Mouse (Mus musculus) monocyte, adult 2 months (primary cell): Measurements from ENCODE around the gene Nfat5.

Experiments
- DNase-seq, 2 experiments: peaks; one replicate each; pipeline ENCODE4 v3.0.0; 2022; ENCODE audit warnings: low spot score in 2 of 2, low read depth in 1 of 2

The Nfat5 gene

GRCm38 (mm10) chr8:107292928-107293601 lies at the start of gene Nfat5:
TSS of gene Nfat5 (plus strand) at chr8:107293470.
- peak; percentile 90 to 99 for DNase-seq

- DNase-seq = no peak
Measured at GRCm38 (mm10) chr8:107244218-107244617, 49.1 kb upstream of the Nfat5 start.

- DNase-seq = no peak
Measured at GRCm38 (mm10) chr8:107248456-107248855, 44.8 kb upstream of the Nfat5 start.

- no peak for DNase-seq
Measured at GRCm38 (mm10) chr8:107251481-107252104, 41.7 kb upstream of the Nfat5 start.

- DNase-seq = no peak
Measured at GRCm38 (mm10) chr8:107253121-107253520, 40.1 kb upstream of the Nfat5 start.

GRCm38 (mm10) chr8:107254403-107254802 lies 38.9 kb upstream of the Nfat5 start:
- no peak for DNase-seq

GRCm38 (mm10) chr8:107254951-107255457 lies 38.3 kb upstream of the Nfat5 start:
- DNase-seq = no peak

GRCm38 (mm10) chr8:107257223-107257622 lies 36.0 kb upstream of the Nfat5 start:
- no peak for DNase-seq

GRCm38 (mm10) chr8:107260120-107260519 lies 33.1 kb upstream of the Nfat5 start:
- no peak for DNase-seq

- DNase-seq = no peak
Measured at GRCm38 (mm10) chr8:107261172-107261571, 32.1 kb upstream of the Nfat5 start.

- DNase-seq = no peak
Measured at GRCm38 (mm10) chr8:107262046-107262705, 31.1 kb upstream of the Nfat5 start.

- no peak for DNase-seq
Measured at GRCm38 (mm10) chr8:107265811-107266210, 27.5 kb upstream of the Nfat5 start.

GRCm38 (mm10) chr8:107268501-107268900 lies 24.8 kb upstream of the Nfat5 start:
- no peak for DNase-seq

- no peak for DNase-seq
Measured at GRCm38 (mm10) chr8:107269191-107269590, 24.1 kb upstream of the Nfat5 start.

- DNase-seq = no peak
Measured at GRCm38 (mm10) chr8:107269617-107270139, 23.6 kb upstream of the Nfat5 start.

- DNase-seq = no peak
Measured at GRCm38 (mm10) chr8:107270287-107270686, 23.0 kb upstream of the Nfat5 start.

GRCm38 (mm10) chr8:107270751-107271150 lies 22.5 kb upstream of the Nfat5 start:
- no peak for DNase-seq

GRCm38 (mm10) chr8:107277323-107277883 lies 15.9 kb upstream of the Nfat5 start:
- DNase-seq = no peak

- no peak for DNase-seq
Measured at GRCm38 (mm10) chr8:107278571-107278970, 14.7 kb upstream of the Nfat5 start.

- DNase-seq = no peak
Measured at GRCm38 (mm10) chr8:107286686-107287085, 6.6 kb upstream of the Nfat5 start.

GRCm38 (mm10) chr8:107287522-107287921 lies 5.7 kb upstream of the Nfat5 start:
- no peak for DNase-seq
